Mouse (Mus musculus) lung, postnatal 4 days (tissue): Measurements from ENCODE around the gene Hic1.
A peak's percentile ranks its signal among the peaks of the same experiment; 100 is the strongest.

Experiments used
- DNase-seq, 2 experiments: peaks; one replicate each; pipeline ENCODE4 v3.0.0; 2021

The Hic1 gene

DNA sequence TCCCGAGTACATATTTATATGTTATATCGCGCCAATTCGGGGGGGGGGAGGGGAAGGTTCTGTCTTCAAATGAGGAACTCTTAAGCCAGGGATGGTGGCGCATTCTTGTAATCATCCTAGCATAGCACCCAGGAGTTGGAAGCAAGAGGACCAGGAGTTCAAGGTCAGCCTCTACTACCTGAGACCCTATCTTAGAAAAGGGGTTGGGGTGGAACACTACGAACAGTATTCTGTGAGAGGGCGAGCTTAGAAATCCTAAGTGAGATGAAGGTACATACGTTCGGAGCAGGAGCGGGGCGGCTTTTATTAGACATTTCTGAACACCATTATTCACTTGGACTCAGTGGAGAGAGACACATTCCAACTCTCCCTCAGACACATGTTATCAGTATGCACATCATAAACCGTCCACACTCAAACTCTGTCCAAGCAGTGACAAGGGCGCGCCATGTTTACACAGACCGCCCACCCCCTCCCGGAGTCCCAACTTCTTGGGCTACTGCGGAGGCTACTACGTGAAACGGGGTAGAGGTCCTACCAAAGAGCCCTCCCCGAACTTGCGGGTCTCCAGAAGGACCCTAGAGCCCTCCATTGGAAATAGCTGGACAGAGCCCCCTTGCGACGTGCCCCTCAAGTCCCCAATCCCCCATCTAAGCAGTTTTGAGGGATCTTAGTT is at the start of gene Hic1:
TSS of gene Hic1 (minus strand) at position 115 of the 676 bp plus-strand sequence.
- DNase-seq, result peak; percentile 45 to 60

DNA sequence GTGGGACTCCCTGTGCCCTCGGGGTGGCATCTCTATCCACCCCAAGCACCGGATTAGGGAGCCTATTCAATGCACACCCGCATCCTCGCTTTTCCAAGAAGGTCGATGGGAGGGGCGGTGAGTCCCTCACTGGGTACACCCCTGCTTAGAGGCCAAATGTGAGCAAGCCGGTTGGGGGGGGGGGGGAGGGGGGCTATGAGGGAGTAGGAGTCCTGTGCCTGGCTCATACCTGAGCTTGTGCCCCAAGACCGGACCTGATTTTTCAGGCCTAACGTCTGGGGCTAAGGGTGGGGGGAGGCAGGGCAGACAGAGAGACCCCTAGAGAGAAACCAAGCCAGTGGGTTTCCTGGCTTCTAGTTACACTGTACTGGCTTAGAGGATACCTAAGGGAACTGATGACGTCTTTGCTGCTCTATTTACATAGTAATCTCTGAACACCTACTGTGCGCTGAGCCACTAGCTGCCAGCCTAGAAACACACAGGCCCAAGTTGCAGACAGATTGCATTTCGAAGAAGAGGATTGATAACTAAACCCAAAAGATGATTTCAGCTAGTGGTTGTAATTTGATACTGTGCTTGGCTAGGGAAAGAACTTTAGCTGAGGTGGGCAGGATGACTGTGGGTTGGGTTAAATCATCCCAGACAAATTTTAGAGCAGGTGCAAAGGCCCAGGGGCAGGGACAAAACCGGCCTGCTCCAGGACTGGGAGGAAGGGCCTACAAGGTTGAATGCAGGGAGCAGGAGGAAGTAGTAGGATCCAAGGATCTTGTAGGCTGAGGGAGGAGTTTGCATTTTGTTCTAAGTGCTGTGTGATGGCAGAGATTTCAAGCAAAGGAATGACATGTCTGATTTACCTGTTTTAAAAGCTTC is 45.0 kb upstream of the Hic1 start:
- DNase-seq, result no peak

DNA sequence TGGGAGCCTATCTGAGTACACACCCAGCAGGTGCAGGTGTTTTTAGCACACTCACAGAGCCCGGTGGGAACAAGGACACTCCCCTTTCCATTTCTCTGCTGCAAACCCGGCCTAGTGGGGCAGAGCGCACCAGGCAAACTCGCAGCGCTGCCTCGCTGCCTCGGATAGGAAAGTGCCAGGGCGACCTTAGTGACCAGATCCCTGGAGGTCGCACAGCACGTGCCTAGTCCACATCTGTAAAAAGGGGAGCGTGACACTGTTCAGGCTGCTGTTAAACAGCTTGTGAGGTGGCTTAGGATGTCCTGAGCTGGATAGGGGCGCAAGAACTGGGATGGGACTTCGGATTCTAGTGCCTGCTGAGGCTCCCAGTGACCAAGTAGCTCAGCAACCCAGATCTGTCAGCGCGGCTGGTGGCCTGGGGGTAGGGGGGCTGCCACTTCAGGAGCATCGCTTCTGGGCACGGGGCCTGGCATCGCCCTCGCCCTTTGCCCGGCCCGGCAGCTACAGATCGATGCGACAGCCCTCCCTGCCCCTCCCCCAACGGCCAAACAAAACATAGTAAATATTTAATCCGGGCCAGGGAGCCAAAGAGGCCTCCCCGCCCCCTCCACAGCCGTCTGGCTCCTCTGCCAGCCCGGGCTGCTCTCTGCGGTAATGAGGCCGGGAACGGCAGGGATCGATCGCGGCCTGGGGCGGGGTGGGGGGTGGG is 44.2 kb upstream of the Hic1 start:
- DNase-seq, result peak; percentile 70 to 76

DNA sequence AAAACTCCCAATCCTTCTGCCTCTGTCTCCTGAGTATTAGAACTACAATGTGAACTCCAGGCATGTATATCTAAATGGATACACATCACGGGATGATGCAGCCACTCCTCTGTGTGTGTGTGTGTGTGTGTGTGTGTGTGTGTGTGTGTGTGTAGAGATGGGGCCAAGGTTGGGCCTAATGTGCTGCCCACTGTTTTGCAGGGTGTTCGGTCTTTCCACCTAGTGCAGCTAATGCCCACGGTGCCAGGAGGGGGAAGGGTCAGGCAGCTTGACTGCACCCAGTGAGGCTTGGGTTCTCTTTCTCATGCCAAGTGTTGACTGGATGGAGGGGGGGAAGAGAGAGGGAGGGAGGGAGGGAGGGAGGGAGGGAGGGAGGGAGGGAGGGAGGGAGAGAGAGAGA is 43.6 kb upstream of the Hic1 start:
- no peak for DNase-seq

DNA sequence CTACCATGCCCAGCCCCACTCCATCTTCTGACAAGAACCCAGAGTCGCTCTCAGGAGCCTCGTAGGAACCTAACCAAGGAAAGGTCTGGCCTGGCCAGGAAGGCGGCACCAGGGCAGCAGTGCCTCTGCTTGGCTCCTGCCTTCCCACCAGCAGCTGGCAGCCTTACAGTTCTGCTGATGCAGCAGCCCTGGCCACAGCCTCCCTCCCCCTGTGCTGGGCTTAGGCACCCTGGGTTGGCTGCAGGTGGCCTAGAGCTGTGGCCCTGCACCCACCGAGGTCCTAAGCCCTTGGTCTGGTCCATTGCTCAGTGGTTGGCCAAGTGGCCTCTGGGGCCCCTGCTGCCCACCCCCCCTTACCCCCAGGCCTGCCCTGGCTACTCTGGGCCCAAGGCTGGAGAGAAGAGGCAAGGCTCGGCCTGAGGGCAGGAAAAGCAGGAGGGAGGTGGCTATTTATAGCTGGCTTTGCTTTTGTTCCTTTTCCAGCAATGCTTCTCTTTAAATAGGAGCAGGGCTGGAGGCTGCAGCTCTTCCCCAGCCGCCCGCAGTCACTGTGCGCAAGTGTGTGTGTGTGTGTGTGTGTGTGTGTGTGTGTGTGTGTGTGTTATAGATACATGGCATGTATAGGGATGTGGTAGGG is 42.8 kb upstream of the Hic1 start:
- DNase-seq, result no peak

DNA sequence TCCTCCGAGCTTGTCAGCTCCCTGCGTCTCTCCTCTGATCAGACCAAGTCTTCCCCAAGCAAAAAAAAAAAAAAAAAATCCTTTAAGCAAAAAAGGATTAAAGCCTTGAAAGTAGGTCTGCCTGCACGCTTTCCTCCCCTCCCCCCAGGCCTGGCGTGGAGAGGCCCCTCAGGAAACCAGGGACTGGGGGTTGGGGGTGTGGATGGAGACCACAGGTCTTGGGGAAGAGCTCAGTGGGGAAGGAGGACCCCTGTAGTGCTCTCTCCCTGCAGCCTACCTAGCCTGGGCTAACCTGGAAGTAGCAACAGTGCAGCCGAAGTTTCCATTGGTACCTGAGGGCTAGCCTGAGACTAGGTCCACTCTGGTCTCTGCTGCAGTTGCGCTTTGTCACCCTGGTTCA is 41.4 kb upstream of the Hic1 start:
- peak in 1 of 2 experiments; percentile 18 for DNase-seq

DNA sequence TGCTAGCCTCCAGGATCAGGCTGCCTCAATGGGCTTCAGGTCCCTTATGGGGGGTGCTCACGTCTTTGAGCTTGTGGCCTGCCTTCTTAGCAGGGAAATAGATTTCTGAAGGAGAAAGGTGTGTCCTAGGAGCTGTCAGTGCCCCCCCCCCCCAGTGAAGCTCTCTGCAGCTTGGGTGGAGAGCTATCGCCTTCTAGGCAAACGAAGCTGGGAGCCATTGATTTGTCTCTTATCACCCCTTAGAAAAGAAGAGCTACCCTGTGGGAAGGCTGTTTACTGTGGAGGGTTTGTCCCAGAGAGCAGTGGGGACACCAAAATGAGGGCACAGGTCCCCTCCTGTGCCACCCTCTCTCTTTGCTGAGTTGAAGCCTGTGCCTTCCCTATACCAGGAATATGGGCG is 40.8 kb upstream of the Hic1 start:
- no peak for DNase-seq

DNA sequence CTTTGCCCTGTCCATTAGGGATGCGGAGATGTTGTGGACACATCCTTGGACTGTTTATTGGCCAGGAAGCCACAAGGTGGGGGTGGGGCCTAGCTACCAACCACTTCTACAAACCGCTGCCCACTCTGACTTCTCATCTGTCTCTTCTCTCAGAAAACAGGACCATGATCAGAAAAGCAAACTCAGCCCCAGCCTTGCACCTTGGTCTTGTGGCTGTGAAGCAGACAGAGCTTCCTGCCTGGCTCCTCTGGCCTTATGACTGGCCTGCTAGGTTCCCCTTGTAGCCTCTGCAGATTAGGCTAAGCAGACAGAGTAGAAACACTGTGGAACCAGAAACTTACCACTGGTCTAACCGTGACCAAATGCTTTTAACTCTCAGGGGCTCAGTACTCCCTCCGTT is 40.0 kb upstream of the Hic1 start:
- DNase-seq, result no peak

DNA sequence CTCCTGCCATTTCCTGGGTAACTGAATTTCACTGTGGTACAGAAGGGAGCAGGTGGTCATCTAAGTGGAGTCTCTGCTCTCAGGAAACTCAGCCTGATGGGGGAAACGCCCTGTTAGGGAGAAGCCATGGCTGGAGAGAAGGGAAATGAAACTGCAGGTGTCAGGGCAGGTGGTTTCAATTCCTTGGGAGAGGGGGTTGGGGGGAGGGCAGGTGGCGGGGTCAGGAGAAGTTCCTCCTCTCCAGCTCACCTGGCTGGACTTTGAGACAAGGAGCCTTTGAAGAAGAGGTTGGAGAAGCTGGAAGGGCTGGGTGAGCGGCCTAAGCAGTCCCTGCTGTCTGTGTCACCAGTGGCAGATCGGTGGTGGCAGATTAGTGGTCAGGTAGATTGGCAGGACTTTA is 37.0 kb upstream of the Hic1 start:
- DNase-seq, result no peak

DNA sequence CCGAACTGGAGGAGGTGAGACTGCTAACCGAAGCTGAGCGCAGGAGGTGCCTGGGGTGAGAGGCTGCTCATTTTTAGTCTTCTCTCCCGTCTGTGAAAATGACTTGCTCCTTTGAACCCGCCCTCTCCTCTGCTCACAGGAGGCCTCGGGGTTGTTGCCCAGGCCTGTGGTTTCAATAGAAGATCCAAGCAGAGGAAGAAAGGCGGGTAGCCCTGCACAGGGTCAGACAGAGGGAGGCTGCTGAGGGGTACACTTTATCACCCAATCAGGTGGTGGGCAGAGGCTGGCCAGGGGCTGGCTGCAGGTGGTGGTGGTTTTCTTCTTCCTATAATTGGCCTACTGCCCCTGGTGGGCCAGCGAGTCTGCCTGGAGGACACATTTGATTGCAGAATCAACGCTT is 35.2 kb upstream of the Hic1 start:
- peak in 1 of 2 experiments; percentile 17 for DNase-seq

DNA sequence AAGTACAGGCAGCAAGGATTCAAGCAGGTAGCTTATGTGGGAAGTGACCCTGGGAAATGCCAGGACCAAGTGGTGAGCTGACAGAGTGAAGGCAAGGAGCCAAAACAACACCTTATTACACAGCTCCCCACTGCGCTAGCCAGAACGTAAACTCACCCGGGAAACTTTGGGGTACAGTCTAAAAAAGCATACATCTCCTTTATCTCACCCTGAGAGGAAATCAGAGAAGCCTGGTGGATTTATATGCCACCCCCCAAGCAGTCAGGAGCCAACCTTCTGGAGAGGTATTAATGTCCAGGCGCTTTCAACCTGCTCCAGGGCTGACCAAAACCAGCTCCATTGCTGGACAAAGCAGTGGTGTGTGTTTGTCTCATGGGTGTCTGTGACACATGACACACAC is 34.6 kb upstream of the Hic1 start:
- DNase-seq, result no peak

DNA sequence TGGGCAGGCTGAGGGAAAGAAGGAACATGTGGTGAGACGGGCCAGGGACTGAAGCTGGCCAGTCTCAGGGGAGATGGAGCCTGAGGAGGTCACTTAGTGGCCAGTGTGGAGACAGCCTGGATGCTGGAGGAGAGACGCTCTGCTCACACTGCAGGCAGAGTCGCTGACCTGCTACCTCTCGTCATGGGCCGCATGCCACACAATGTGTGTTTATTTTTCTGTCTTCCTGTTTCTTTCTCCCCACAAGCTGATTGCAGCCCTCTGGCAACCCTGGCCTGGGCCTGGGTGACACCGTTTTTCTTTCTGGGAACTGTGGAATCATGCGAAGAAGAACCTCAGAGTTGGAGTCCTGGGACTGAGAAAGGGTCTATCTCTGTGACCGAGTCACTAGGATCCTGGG is 32.4 kb upstream of the Hic1 start:
- DNase-seq, result peak in 1 of 2 experiments; percentile 28

DNA sequence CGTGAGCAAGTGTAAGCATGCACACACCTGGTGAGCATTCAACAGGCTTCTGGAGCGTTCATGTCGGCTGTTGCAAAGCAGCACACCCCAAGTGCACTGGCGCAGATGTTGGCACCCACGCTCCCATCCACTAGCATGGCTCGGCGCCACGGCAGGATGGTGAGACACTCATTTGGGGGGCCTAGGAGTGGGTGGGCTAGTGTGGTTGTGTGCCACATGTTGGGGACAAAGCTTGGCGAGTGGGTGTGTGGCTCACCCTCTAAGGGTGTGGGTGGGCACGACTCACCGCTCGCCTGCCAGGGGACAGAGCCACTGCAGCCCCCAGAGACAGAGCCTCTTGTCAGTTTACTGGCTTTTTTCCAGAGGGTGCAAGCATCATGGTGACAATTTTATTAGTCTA is 31.6 kb upstream of the Hic1 start:
- DNase-seq, result peak in 1 of 2 experiments; percentile 20

DNA sequence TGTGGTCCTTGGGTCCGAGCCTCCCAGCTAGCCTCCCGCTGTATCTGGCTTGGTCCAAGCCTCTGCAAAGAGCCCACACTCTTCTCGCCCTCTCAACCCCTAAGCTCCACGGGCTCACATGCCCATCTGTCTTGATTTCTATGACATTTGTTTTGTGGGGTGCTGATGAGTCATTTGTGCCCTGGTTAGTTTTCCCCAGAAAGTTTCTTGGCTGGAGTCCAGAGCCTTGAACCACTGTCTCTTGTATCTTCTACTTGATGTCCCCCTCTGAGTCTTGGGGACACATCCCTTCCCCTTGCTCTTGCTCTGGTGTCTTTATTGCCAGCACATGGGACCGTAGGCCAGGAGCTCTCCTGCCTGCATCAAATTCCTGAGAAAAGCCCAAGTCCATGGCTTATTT is 30.6 kb upstream of the Hic1 start:
- no peak for DNase-seq

DNA sequence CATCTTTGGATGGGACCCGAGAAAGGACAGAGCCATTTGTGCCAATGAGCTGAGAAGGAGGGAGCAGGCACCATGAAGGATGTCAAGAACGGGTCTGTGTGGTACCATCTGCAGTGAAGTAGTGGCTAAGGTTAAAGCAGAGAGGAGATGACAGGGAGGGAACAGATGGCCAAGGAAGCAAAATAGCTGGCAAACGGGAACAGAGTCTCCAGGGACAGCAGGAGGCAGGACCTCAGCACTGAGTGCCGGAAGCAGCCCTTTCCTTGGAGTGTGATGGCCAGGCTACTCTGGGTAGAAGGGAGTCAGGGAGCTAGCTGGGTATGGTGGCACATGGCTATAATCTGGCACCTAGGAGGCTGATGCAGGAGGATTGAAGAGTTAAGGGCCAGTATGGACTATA is 29.5 kb upstream of the Hic1 start:
- peak in 1 of 2 experiments; percentile 23 for DNase-seq

DNA sequence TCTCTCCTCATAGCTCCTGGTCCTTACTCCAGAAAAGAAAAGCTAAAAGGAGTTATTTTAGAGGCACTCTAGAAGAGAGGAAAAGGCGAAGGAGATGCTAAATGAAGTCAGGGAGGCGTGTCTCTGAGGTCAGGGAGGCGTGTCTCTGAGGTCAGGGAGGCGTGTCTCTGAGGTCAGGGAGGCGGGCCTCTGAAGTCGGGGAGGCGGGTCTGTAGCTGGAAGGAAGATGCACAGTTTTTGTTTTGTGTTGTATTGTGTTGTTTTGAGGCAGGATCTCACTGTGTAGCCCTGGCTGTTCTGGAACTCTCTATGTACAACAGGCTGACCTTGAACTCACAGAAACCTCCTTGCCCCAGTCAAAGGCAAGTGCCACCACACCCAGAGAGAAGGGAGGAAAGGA is 28.6 kb upstream of the Hic1 start:
- DNase-seq, result no peak

DNA sequence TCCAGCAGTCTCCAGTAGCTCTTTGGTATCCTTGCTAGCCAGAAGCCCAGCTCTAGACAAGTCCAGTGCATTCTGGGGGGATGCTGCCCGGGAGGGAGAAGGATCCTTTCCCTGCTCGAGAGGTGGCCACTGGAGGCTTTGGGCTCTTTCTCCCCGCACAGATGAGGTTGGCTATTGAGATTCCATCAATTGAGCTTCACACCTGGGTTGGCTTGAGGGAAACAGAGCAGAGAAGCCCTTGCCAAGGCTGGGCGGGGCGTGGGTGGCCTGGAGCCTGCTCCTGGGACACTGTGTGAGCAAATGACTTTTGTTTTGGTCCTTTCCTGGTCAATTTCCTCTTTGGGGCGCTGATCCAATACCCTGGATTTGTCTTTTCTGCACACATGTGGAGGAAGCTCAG is 26.8 kb upstream of the Hic1 start:
- peak in 1 of 2 experiments; percentile 16 for DNase-seq

DNA sequence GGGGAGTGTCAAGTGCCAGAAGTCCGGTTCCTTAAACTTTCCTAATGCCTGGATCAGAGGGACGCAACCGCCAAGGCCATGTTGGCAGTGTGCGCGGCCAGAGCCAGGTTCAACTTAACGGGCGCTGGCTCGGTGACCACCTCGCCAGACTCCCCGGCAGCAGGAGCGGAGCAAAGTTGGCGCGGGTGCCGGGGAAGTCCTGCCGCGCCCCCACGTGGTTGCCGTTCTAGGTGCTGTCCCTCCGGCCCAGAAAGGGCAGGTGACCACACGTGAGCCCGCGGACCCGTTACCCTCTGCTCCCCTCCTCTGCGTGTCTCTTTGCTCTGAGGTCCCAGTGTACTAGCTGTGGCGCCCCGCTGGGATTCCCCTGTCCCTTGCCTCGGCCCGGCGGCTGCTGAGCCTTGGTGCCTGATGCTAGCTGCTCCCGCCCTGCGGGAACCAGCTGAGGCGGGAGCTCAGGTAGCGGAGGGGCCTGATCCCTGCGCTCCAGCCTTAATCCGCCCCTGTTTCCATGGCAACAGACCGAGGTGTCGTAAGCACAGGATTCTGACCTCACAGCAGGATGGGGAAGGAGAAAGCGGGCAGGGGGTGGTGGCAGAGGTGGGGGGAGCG is 25.6 kb upstream of the Hic1 start:
- DNase-seq, result peak; percentile 49 to 55

DNA sequence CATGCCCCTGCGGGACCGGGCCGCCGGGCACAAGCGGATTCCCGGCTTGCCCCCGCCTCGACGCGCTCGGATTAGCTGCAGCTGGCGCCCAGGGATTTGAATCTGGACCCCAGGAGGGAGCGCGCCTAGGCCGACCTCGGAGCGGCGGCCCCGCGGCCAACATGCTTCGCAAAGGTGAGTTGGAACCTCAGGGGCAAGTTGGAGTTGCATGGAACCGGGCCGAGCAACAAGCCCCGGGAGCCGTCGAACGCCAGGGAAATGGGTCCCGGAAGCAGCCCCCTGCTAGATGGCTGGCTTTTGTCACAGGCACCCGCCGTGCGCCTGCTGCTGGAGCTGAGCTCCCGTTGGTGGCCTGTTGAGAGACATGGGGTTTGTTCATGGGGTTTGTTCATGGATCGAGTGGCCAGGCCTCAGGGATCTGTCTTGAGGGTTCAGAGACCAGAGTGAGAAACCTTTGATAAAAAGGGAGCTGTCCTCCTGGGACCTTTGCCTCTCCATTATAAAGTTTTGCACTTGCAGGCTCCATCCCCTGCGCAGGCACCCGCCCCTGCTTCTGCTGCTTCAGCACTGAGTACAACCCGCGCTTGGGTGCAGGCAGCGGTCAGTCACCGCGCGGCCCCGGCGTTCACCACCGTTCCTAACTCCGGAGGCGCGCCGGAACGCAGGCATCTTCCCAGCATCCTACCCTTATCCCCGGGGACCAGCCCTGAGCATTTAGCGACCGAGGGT is 25.0 kb upstream of the Hic1 start:
- DNase-seq, result peak in 1 of 2 experiments; percentile 39

DNA sequence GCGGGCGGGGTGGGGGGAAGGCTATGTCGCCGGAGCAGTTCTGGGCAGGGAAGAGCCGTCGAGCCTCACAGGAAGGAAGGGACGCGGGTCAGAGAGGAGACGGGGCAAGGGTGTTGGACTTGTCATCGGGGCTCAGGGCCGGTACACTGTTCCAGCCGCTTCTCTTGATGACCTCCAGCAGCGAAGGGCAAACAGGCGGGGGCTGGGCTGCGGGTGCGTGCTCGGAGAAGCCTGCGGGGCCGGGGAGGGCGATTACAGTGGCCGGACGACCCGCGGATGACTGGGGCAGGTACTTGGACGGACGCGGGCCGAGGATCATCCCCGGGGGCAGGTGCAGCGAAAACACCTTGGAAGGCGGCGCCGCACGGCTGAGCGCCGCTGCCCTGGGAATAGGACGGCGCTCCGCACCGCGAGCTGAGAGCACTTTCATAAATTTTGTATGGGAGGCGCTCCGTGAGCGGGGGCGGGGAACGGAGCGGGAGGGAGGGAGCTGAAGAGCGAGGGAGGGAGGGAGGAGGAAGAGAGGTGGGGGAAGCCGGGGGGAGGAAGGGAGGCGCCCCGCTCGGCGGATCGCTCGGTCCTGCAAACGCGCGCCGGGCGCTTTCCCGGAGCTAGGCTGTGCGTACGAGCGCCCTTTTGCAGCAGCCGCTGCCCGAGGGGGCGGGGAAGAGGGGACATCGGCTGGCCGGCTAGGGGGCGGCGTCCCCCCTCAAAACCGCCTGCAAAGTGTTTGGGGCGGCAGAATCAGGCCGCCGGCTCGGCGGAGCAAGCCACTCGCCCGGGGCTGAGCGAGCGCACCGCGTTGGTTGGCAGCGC is 24.1 kb upstream of the Hic1 start, which contains the start of gene Rtn4rl1:
TSS of gene Rtn4rl1 (plus strand) at position 528 of the 816 bp plus-strand sequence.
- peak; percentile 68 to 77 for DNase-seq
